Mouse (Mus musculus) liver, embryonic 11.5 days (tissue): Measurements from ENCODE around the gene Tesc. TPM values are rescaled to one million over a fixed set of nuclear protein-coding genes. Genes with fewer than 3 reads are reported as not detected.

ENCODE experiments used
- ATAC-seq: fragments of 200-750 bp; cut with Nextera tagmentation; replicated peaks from 2 replicates; pipeline ENCODE4 v1.8.0; 2017; ENCODE audit warnings: moderate number of reproducible peaks, mild to moderate bottlenecking, moderate TSS enrichment, moderate library complexity; ENCODE audit not compliant: low FRiP score
- DNase-seq: peaks from one replicate; pipeline ENCODE4 v3.0.0-alpha.2; 2017; ENCODE audit warnings: low spot score
- H3K27ac ChIP-seq: fragments of 300-500 bp; sonication (generic); 2 replicates; pipeline ENCODE4 v1.5.1; 2014; ENCODE audit warnings: mild to moderate bottlenecking, low read depth, low read length, control low read depth
- H3K27me3 ChIP-seq: fragments of 300-500 bp; sonication (generic); replicated peaks from 2 replicates; pipeline ENCODE4 v1.6.1; 2014; ENCODE audit warnings: low read length, mixed read lengths; ENCODE audit not compliant: control insufficient read depth, insufficient read depth
- H3K36me3 ChIP-seq: fragments of 300-500 bp; sonication (generic); 2 replicates; pipeline ENCODE4 v1.6.1; 2014; ENCODE audit warnings: mild to moderate bottlenecking, low read length, moderate library complexity, mixed read lengths; ENCODE audit not compliant: control insufficient read depth, insufficient read depth
- H3K4me1 ChIP-seq: fragments of 300-500 bp; sonication (generic); replicated peaks from 2 replicates; pipeline ENCODE4 v1.6.1; 2014; ENCODE audit warnings: low read length, mixed read lengths; ENCODE audit not compliant: control insufficient read depth, insufficient read depth
- H3K4me2 ChIP-seq: fragments of 300-500 bp; sonication (generic); 2 replicates; pipeline ENCODE4 v1.6.1; 2014; ENCODE audit warnings: mild to moderate bottlenecking, control low read depth, moderate library complexity
- H3K4me3 ChIP-seq: fragments of 300-500 bp; sonication (generic); 2 replicates; pipeline ENCODE4 v1.5.1; 2014; ENCODE audit warnings: low read depth, low read length, control low read depth
- H3K9ac ChIP-seq: fragments of 300-500 bp; sonication (generic); 2 replicates; pipeline ENCODE4 v1.6.1; 2014; ENCODE audit warnings: low read depth, low read length, control low read depth
- H3K9me3 ChIP-seq: fragments of 300-500 bp; sonication (generic); 2 replicates; pipeline ENCODE4 v1.6.1; 2016; ENCODE audit warnings: low read length, inconsistent platforms, mixed read lengths; ENCODE audit not compliant: control insufficient read depth
- WGBS: fragments of 180-500 bp; shearing (Covaris S2); extraction: QIAGEN DNeasy Blood & Tissue Kit; methylation state at CpG from one replicate; pipeline ENCODE4 v1.1.7; 2014; 5-methylcytosine and 5-hydroxymethylcytosine counted together
- polyA plus RNA-seq: library from polyadenylated mRNA; unstranded; fragments of >200 nt; fragmentation: Nextera tagmentation; extraction: Ambion mirVana; gene quantifications from 2 replicates; pipeline ENCODE4 v1.2.1, GENCODE M21; 2014

Tesc gene
- polyA plus RNA-seq, 1 experiment from 2014 or later = 2.2 TPM

DNA sequence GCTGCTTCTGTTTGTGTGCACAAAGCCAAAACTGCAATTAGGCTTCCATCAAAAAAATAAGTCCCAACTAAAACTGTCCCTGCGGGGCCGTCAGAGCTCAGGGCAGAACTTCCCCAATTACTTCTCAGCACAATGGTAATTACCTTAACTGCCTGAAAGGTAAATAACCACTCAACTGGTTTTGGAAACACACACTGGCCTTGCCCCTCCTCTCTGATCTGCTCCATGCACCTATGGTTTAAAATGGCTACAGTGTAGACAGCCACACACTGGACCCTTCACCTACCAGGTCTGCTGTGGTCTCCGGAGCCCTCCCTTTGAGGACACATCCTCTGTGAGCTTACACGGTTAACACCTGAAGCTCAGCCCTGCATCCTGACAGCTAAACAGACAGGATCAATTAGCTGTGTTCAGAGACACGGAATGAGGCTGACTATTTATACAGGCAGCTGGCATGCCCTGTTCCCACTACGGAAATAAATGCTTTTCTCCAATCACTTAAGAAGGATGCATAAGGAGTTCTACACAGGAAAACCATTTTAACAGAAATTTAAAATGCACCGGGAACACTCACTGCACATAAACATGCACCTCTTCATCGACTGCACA, 72.4 kb downstream of the Tesc start:
- peaks cover 2% of the 10 kb centered on the region; the same call in 1 of the 2 replicates for H3K36me3 ChIP-seq

DNA sequence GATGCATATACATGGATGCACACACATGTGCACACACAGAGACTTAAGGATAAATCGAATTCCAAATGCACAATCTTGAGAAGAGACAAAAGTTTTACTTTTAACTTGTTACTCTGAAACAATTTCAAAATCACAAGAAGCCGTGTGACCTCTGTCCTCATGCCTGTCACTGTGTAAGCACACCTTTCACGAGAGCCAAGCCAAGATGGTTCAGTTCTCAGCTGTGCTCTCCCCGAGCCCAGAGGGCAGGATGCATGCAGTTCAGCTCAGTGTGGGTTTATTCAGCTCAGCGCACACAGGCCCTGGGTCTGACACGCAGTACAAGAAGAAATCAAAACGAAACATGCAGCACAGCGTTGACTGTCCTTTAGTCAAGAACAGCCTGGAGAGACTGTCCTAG, 78.0 kb downstream of the Tesc start:
- no peak for DNase-seq
- no peaks in the 10 kb centered on the region for H3K4me1 ChIP-seq
- 87% methylated on average over 8 of the region's 8 CpGs for WGBS
- no peaks in the 10 kb centered on the region for H3K9me3 ChIP-seq
- no peak for ATAC-seq
- no peak overlapping the region for H3K4me2 ChIP-seq
- H3K4me3 ChIP-seq = no peak overlapping the region
- peaks cover 5% of the 10 kb centered on the region; the same call in 1 of the 2 replicates for H3K36me3 ChIP-seq
- no peak overlapping the region for H3K9ac ChIP-seq
- H3K27me3 ChIP-seq = no peaks in the 10 kb centered on the region
- no peak overlapping the region for H3K27ac ChIP-seq

More for the DNA sequence above, 72.4 kb downstream of the Tesc start:
- Histone ChIP-seq H3K4me2 (no peak overlapping the region), H3K9ac (no peak overlapping the region), H3K4me1 (no peaks in the 10 kb centered on the region), H3K9me3 (no peaks in the 10 kb centered on the region), H3K27me3 (no peaks in the 10 kb centered on the region), H3K4me3 (no peak overlapping the region), H3K27ac (no peak overlapping the region)
- WGBS = 87% methylated on average over 8 of the region's 8 CpGs
- no peak for ATAC-seq
- DNase-seq = no peak

DNA sequence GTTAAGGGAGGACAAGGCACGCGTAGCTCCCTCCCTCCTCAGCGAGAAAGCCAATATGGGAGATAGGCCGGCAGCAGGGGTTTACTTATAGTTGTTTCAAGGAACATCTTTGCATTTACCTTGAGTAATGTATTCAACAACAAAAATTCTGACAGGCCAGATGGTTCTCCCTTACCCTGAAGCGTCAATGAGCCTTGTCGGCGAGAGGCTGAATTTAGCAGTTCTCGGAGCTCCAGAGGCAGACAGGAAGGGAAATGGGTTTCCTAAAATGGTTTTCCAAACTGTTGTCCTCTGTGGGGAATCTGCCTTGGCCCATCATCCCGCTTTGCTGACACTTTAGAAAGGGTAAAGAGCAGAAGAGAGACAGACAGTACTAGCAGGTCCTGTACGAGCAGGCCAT, 79.1 kb downstream of the Tesc start:
- no peak for ATAC-seq
- WGBS = 92% methylated on average over 10 of the region's 10 CpGs
- H3K36me3 ChIP-seq = peaks cover 11% of the 10 kb centered on the region; the same call in 1 of the 2 replicates
- no peak overlapping the region for H3K9ac ChIP-seq
- no peaks in the 10 kb centered on the region for H3K4me1 ChIP-seq
- H3K4me2 ChIP-seq = no peak overlapping the region
- DNase-seq = no peak
- no peaks in the 10 kb centered on the region for H3K9me3 ChIP-seq
- no peak overlapping the region for H3K4me3 ChIP-seq
- no peak overlapping the region for H3K27ac ChIP-seq
- no peaks in the 10 kb centered on the region for H3K27me3 ChIP-seq

DNA sequence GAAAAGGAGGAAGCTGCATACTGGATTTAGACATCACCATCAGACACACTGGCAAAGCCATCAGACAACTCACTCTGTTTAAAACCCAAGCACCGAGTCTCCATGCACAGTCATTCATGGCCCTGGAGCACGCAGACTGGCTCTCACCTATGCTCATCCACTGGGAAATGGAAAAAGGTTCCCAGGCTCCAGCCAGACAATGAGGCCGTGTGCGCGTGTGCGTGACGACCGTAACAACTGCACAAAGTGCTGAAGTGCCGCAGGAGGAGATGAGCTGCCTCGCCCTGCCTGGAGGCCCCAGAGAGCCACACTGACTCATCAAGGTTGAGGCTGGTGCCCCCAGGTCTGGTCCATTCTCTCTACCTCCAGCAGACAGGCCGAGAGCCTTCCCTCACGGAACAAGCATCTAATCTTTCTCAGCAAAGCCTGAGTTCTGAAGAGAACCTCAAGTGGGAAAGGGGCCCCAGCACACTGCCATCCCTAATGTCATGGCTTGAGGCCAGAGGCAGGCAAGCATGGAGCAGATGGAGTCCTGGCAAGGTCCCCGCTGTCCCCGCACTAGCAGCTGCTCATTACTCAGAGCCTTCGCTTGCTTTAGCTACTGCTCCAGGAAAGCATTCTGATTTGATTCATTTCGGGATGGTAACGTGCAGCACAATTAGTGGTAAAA, 80.7 kb downstream of the Tesc start:
- H3K9ac ChIP-seq = no peak overlapping the region
- H3K27ac ChIP-seq = no peak overlapping the region
- no peak for DNase-seq
- H3K9me3 ChIP-seq = no peaks in the 10 kb centered on the region
- no peak for ATAC-seq
- no peaks in the 10 kb centered on the region for H3K27me3 ChIP-seq
- no peak overlapping the region for H3K4me2 ChIP-seq
- no peak overlapping the region for H3K4me3 ChIP-seq
- WGBS = 92% methylated on average over 17 of the region's 17 CpGs
- peaks cover 16% of the 10 kb centered on the region; the same call in 1 of the 2 replicates for H3K36me3 ChIP-seq
- no peaks in the 10 kb centered on the region for H3K4me1 ChIP-seq

DNA sequence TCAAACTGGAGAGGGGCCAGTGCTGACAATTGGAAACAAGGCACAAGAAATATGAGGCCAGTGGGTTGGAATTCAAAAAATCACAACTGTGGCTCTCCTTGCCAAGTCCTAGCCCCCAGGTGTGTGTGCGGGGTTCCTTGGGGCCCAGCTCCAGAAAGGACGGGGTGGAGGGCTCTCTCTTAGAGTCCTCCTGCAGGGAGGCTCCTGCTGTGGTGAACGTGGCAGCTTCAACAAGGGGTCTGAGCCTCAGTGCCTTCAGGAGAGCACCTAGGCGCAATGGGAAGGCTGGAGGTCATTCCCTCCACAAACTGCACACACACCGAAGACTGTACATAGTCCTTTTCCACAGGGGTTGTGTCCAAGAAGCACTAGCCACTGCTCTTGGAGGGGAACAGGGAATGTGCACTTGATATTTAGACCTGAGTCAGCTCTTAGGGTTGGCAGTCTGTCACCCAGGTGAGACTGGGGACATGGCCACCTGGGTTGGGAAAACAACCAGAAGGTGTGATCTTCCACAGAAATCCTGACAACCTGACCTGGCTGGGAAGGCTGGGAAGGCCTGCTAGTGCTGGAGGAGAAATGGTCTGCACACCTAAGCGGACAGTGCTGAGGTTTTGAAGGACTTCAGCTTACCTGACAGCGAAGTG, 81.4 kb downstream of the Tesc start:
- Histone ChIP-seq H3K27me3 (no peaks in the 10 kb centered on the region), H3K4me1 (no peaks in the 10 kb centered on the region), H3K27ac (no peak overlapping the region), H3K4me3 (no peak overlapping the region), H3K36me3 (peaks cover 16% of the 10 kb centered on the region; the same call in 1 of the 2 replicates), H3K9me3 (no peaks in the 10 kb centered on the region), H3K9ac (no peak overlapping the region), H3K4me2 (no peak overlapping the region)
- no peak for DNase-seq
- ATAC-seq = no peak
- WGBS = 91% methylated on average over 7 of the region's 7 CpGs

Other genes with a start within 250 kb of the Tesc start
- gene Nos1, start 246.7 kb upstream of the Tesc start, polyA plus RNA-seq = 0.01 TPM in 1 of 2 replicates, not detected in the other
- 44.8 and 49.2 TPM in 2 replicates for gene Fbxo21, start 51.0 kb upstream of the Tesc start, polyA plus RNA-seq
- 17.0 and 18.4 TPM in 2 replicates for gene Fbxw8, start 127.7 kb downstream of the Tesc start, polyA plus RNA-seq
- gene Hrk, start 136.9 kb downstream of the Tesc start, polyA plus RNA-seq = 0.05 TPM in 1 of 2 replicates, not detected in the other
- 1.3 and 1.7 TPM in 2 replicates for gene Rnft2, start 217.4 kb downstream of the Tesc start, polyA plus RNA-seq
- gene 2410131K14Rik, start 217.5 kb downstream of the Tesc start, polyA plus RNA-seq = 4.3 TPM in 2 replicates